In genomic region chr7:112680498-112681251, GRCm38 (mm10) we compare ENCODE assay signal across 9 mouse cellular contexts. TPM values are rescaled to one million over a fixed set of nuclear protein-coding genes. Genes with fewer than 3 reads are reported as not detected.
A peak's percentile ranks its signal among the peaks of the same experiment; 100 is the strongest.
DNase-seq lines count a peak whose midpoint lies in the region; ATAC-seq lines count a peak whose summit lies in the region.
"Had no signal": no experiment of that assay in that cellular context is flagged by ENCODE, and none has a peak within 500 bp of the region (broad histone marks: within the 10 kb centered on the region; RNA-seq: fewer than 3 reads in every experiment).

No protein-coding gene starts in this region.

- H3K9ac ChIP-seq in liver, embryonic 13.5 days, result peak overlapping the region; percentile 22; the same call in 1 of the 2 replicates
- peak overlapping the region; percentile 49 for H3K9ac ChIP-seq in neural tube, embryonic 15.5 days (replicated peaks)

- no peak for ATAC-seq in liver, embryonic 13.5 days (ENCODE audit: low read depth)
- ATAC-seq in neural tube, embryonic 15.5 days (ENCODE audit: low FRiP score), result 0 out of 2 replicates have a peak, but pooled peaks have one; percentile 11

- H3K4me2 ChIP-seq in liver, embryonic 13.5 days, result peak overlapping the region; percentile 64
- H3K4me2 ChIP-seq in neural tube, embryonic 15.5 days, result peak overlapping the region; percentile 94

- no peaks in the 10 kb centered on the region for H3K27me3 ChIP-seq in heart, embryonic 10.5 days (ENCODE audit: insufficient read depth, poor library complexity, severe bottlenecking)
- peaks cover 95% of the 10 kb centered on the region for H3K27me3 ChIP-seq in liver, embryonic 13.5 days
- no peaks in the 10 kb centered on the region for H3K27me3 ChIP-seq in neural tube, embryonic 15.5 days (replicated peaks)

- peak overlapping the region; percentile 94 for H3K4me3 ChIP-seq in heart, embryonic 10.5 days
- H3K4me3 ChIP-seq in liver, embryonic 13.5 days (replicated peaks), result peak overlapping the region; percentile 62
- H3K4me3 ChIP-seq in neural tube, embryonic 15.5 days (replicated peaks), result peak overlapping the region; percentile 87

- H3K27ac ChIP-seq in heart, embryonic 10.5 days, result peak overlapping the region; percentile 100
- H3K27ac ChIP-seq in liver, embryonic 13.5 days, result no peak overlapping the region; the same call in 1 of the 2 replicates
- H3K27ac ChIP-seq in neural tube, embryonic 15.5 days (replicated peaks), result peak overlapping the region; percentile 74

- H3K9me3 ChIP-seq in heart, embryonic 10.5 days, result no peaks in the 10 kb centered on the region
- no peaks in the 10 kb centered on the region for H3K9me3 ChIP-seq in liver, embryonic 13.5 days (replicated peaks)
- H3K9me3 ChIP-seq in neural tube, embryonic 15.5 days (replicated peaks), result no peaks in the 10 kb centered on the region

- WGBS in heart, embryonic 10.5 days, result 2% methylated on average over 22 of the region's 22 CpGs
- WGBS in liver, embryonic 13.5 days (ENCODE audit: insufficient replicate concordance), result 7% methylated on average over 22 of the region's 22 CpGs
- 2% methylated on average over 22 of the region's 22 CpGs for WGBS in neural tube, embryonic 15.5 days

- intact Hi-C loops in left cerebral cortex, postnatal 10 days (cut with DNase I), result no loop called here

- H3K4me1 ChIP-seq in heart, embryonic 10.5 days, result peaks cover 51% of the 10 kb centered on the region
- 0 out of 2 replicates have a peak, but pooled peaks cover 11% of the 10 kb centered on the region for H3K4me1 ChIP-seq in liver, embryonic 13.5 days (replicated peaks)
- H3K4me1 ChIP-seq in neural tube, embryonic 15.5 days, result peaks cover 48% of the 10 kb centered on the region

- H3K36me3 ChIP-seq in heart, embryonic 10.5 days, result no peaks in the 10 kb centered on the region
- no peaks in the 10 kb centered on the region for H3K36me3 ChIP-seq in liver, embryonic 13.5 days
- no peaks in the 10 kb centered on the region for H3K36me3 ChIP-seq in neural tube, embryonic 15.5 days
- H3K36me3 ChIP-seq: G1E had no signal

- peak; percentile 32 to 36 for DNase-seq in left cerebral cortex, postnatal 10 days (ENCODE audit: extremely low spot score in 1 of 2, low spot score in 2 of 2)
- DNase-seq in left cerebral cortex, adult 18-20 months (ENCODE audit: low spot score in 2 of 2), result no peak
- DNase-seq in embryo, embryonic 10 days (ENCODE audit: low spot score), result peak; percentile 72
- peak; percentile 85 for DNase-seq in heart, embryonic 10.5 days (ENCODE audit: low spot score)
- DNase-seq in kidney, adult 8-10 months, result peak; percentile 22 to 45
- DNase-seq in liver, embryonic 13.5 days, result no peak
- no peak for DNase-seq in thymus, postnatal 0 days (ENCODE audit: low spot score)

RNA-seq across cellular contexts. Expression of gene Tead1, which starts 1.6 kb away (rescaled TPM):
- total RNA-seq in left cerebral cortex, postnatal 10 days (2021), result 10 to 100 TPM; 14.8 to 15.3 TPM
- total RNA-seq in left cerebral cortex, adult 18-20 months (2021), result 10 to 100 TPM; 10.7 to 10.8 TPM
- polyA plus RNA-seq in heart, embryonic 10.5 days (2016; fragmentation: Nextera tagmentation; extraction: Ambion mirVana), result 19.7 and 27.2 TPM in 2 replicates
- polyA plus RNA-seq in liver, embryonic 13.5 days (2015; fragmentation: Nextera tagmentation; extraction: Ambion mirVana), result 0.98 and 1.7 TPM in 2 replicates
- polyA plus RNA-seq in neural tube, embryonic 15.5 days (2015; fragmentation: Nextera tagmentation; extraction: Ambion mirVana), result 14.4 and 15.9 TPM in 2 replicates
- polyA plus RNA-seq in thymus, postnatal 0 days (2015; fragmentation: Nextera tagmentation; extraction: Ambion mirVana), result 1.2 and 3.2 TPM in 2 replicates
- polyA plus RNA-seq: G1E had no signal

Comparison
In these comparisons a context has a peak if more than half of its experiments do, and no peak if none do; other contexts are left out.
1. DNase-seq: peak in left cerebral cortex, postnatal 10 days (2 of 2), embryo, embryonic 10 days (single experiment), heart, embryonic 10.5 days (single experiment) and kidney, adult 8-10 months (2 of 2); none in left cerebral cortex, adult 18-20 months (0 of 2), liver, embryonic 13.5 days (single experiment) and thymus, postnatal 0 days (single experiment).
2. Peak in every context shown above with its lines, with median percentiles within 50 percentile points of each other: H3K4me3 ChIP-seq.